ENCODE assay signal across 8 mouse cellular contexts in the genomic region with DNA sequence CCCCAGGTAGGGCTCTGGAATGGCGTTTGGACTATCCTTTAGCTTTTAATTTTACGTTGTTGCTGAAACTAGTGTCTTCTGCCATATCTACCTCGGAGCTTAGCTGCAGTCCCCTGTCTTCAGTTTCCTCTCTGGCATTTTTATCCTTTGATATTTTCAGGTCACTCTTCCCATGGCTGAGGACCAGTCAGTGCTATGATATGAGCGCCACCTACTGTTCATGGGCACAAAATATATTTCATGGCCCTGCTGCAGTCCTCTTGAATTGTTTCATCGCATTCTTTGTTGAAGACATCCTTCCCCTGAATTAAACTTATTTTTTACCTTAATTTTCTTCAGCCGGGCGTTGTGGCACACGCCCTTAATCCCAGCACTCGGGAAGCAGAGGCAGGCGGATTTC. TPM values are rescaled to one million over a fixed set of nuclear protein-coding genes. Genes with fewer than 3 reads are reported as not detected.
DNase-seq lines count a peak whose midpoint lies in the region; ATAC-seq and TF ChIP-seq lines count a peak whose summit lies in the region.
"Had no signal": no experiment of that assay in that cellular context is flagged by ENCODE, and none has a peak within 500 bp of the region (broad histone marks: within the 10 kb centered on the region; RNA-seq: fewer than 3 reads in every experiment).

No protein-coding gene starts in this region.

- WGBS in hindbrain, embryonic 14.5 days = 22% methylated on average over 10 of the region's 10 CpGs

- no peaks in the 10 kb centered on the region for H3K4me1 ChIP-seq in embryonic fibroblast, embryonic 13.5 days (ENCODE audit: control insufficient read depth, insufficient read depth, low read length)
- H3K4me1 ChIP-seq in hindbrain, embryonic 14.5 days (replicated peaks; ENCODE audit: control insufficient read depth, insufficient read depth, low read length) = no peaks in the 10 kb centered on the region
- H3K4me1 ChIP-seq: limb, embryonic 15.5 days had no signal

- H3K36me3 ChIP-seq in hindbrain, embryonic 14.5 days (replicated peaks; ENCODE audit: control insufficient read depth, insufficient read depth) = no peaks in the 10 kb centered on the region
- H3K36me3 ChIP-seq: limb, embryonic 15.5 days had no signal

- no peak overlapping the region for H3K4me3 ChIP-seq in embryonic fibroblast, embryonic 13.5 days (ENCODE audit: insufficient read depth, low read length)
- H3K4me3 ChIP-seq in hindbrain, embryonic 14.5 days (replicated peaks; ENCODE audit: low read length) = no peak overlapping the region
- H3K4me3 ChIP-seq: limb, embryonic 15.5 days had no signal

- H3K27ac ChIP-seq in embryonic fibroblast, embryonic 13.5 days (ENCODE audit: insufficient read depth, low read length) = no peak overlapping the region
- no peak overlapping the region for H3K27ac ChIP-seq in hindbrain, embryonic 14.5 days
- H3K27ac ChIP-seq: limb, embryonic 15.5 days had no signal

- TF ChIP-seq CTCF in embryonic fibroblast, embryonic 13.5 days (IDR thresholded peaks at IDR 0.05; ENCODE audit: borderline replicate concordance, insufficient read depth, low read length) = peak; percentile 40; the same call in 1 of the 2 replicates

- peak; percentile 79 for ATAC-seq in hindbrain, embryonic 14.5 days (ENCODE audit: low FRiP score)

- H3K4me2 ChIP-seq in hindbrain, embryonic 14.5 days (replicated peaks) = no peak overlapping the region
- H3K4me2 ChIP-seq: limb, embryonic 15.5 days had no signal

- no peak overlapping the region for H3K9ac ChIP-seq in hindbrain, embryonic 14.5 days
- H3K9ac ChIP-seq: limb, embryonic 15.5 days had no signal

- no peak for TF ChIP-seq POLR2A in embryonic fibroblast, embryonic 13.5 days (IDR thresholded peaks at IDR 0.05; ENCODE audit: low read depth, low read length)

- H3K27me3 ChIP-seq in hindbrain, embryonic 14.5 days (ENCODE audit: control insufficient read depth, insufficient read depth, low read length) = no peaks in the 10 kb centered on the region
- H3K27me3 ChIP-seq: limb, embryonic 15.5 days had no signal

- peak; percentile 30 for DNase-seq in MEL-GATA-1-ER (ENCODE audit: extremely low read depth, low read depth)
- DNase-seq in brain, adult 2 months (ENCODE audit: low read depth, low spot score) = peak; percentile 79
- peak; percentile 85 for DNase-seq in hindbrain, embryonic 14.5 days (ENCODE audit: low spot score)
- peak; percentile 9 for DNase-seq in layer of hippocampus, adult 9-11 months
- DNase-seq in lung, postnatal 36 days = peak; percentile 70
- DNase-seq in right cerebral cortex, postnatal 14 days = peak; percentile 15

- H3K9me3 ChIP-seq in hindbrain, embryonic 14.5 days (ENCODE audit: control insufficient read depth, low read length) = no peaks in the 10 kb centered on the region
- H3K9me3 ChIP-seq: limb, embryonic 15.5 days had no signal

RNA-seq across cellular contexts. Expression of a gene that starts 36.5 kb away (rescaled TPM):
- polyA plus RNA-seq in embryonic fibroblast, embryonic 13.5 days (2011; ENCODE audit: insufficient read length, low read depth, missing spikeins) = 41.2 and 63.6 TPM in 2 replicates
- polyA plus RNA-seq in hindbrain, embryonic 14.5 days (2014; fragmentation: Nextera tagmentation; extraction: Ambion mirVana) = 36.1 and 39.4 TPM in 2 replicates

Comparison
In these comparisons a context has a peak if more than half of its experiments do, and no peak if none do; other contexts are left out.
1. DNase-seq: peak in every context shown above with its lines; median percentile 85 in hindbrain, embryonic 14.5 days; 79 in brain, adult 2 months; 70 in lung, postnatal 36 days; 30 in MEL-GATA-1-ER; 15 in right cerebral cortex, postnatal 14 days; 9 in layer of hippocampus, adult 9-11 months.